Mouse (Mus musculus) ES-E14 (cell line): Measurements from ENCODE around the gene Ccnd3.

ENCODE experiments used
- HCFC1 ChIP-seq: IDR thresholded peaks from 2 replicates; pipeline ENCODE4 v1.6.1; 2012; ENCODE audit warnings: low read length, inconsistent platforms, borderline replicate concordance; ENCODE audit not compliant: insufficient read depth
- MAFK ChIP-seq: IDR thresholded peaks from 2 replicates; pipeline ENCODE4 v1.6.1; 2014; ENCODE audit warnings: mild to moderate bottlenecking, low read depth, low read length, inconsistent platforms; ENCODE audit not compliant: insufficient read depth
- ZC3H11A ChIP-seq: IDR thresholded peaks from 2 replicates; pipeline ENCODE4 v1.6.1; 2012; ENCODE audit warnings: low read depth, mild to moderate bottlenecking, inconsistent platforms, low read length, borderline replicate concordance
- ZNF384 ChIP-seq: IDR thresholded peaks from 2 replicates; pipeline ENCODE4 v1.6.1; 2012; ENCODE audit warnings: low read depth, low read length, inconsistent platforms

DNA sequence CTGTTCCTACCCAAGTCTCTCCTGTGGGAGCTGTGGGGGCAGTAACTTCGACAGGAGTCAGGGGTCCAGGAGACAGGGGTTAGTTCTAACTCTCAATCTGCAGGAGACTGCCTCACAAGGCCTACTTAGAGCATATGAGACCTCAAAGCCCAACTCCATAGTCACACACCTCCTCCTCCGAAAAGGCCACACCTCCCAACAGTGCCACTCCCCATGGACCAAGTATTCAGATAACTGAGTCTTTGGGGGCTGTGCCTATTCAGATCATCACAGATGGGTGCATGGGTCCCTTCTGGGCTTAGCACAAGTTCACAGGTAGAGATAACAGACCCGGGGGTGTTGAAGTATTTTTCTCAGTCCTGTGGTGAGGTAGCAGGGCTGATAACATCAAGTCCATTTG is 43.2 kb upstream of the Ccnd3 start:
- TF ChIP-seq MAFK (no peak), ZC3H11A (no peak), HCFC1 (no peak), ZNF384 (no peak)
